Mouse (Mus musculus): ENCODE measurements around the gene Dap3. TPM values are rescaled to one million over a fixed set of nuclear protein-coding genes. Genes with fewer than 3 reads are reported as not detected.
A peak's percentile ranks its signal among the peaks of the same experiment; 100 is the strongest.

Dap3 gene
- polyA plus RNA-seq, 1 experiment, result 86.4 TPM

GRCm38 (mm10) chr3:88949786-88950575 lies 1.0 kb downstream of the Dap3 start:
- no peaks in the 10 kb centered on the region for H3K27me3 ChIP-seq (replicated peaks)
- H3K4me1 ChIP-seq, result peaks cover 52% of the 10 kb centered on the region
- H3K9me3 ChIP-seq, result no peaks in the 10 kb centered on the region
- no peaks in the 10 kb centered on the region for H3K36me3 ChIP-seq (replicated peaks; ENCODE audit: low read length)
- TF ChIP-seq FLI1 (IDR thresholded peaks at IDR 0.05; ENCODE audit: low read length) (no peak), GATA1 (IDR thresholded peaks at IDR 0.05; ENCODE audit: borderline replicate concordance, low read length) (no peak)
- H3K4me3 ChIP-seq (replicated peaks), result peak overlapping the region; percentile 99

GRCm38 (mm10) chr3:88944109-88944508 lies 6.9 kb downstream of the Dap3 start:
- H3K4me1 ChIP-seq, result peaks cover 25% of the 10 kb centered on the region
- H3K27me3 ChIP-seq (replicated peaks), result no peaks in the 10 kb centered on the region
- no peaks in the 10 kb centered on the region for H3K9me3 ChIP-seq
- no peak overlapping the region for H3K4me3 ChIP-seq (replicated peaks)
- H3K36me3 ChIP-seq (replicated peaks; ENCODE audit: low read length), result peaks cover 35% of the 10 kb centered on the region
- TF ChIP-seq FLI1 (IDR thresholded peaks at IDR 0.05; ENCODE audit: low read length) (no peak), GATA1 (IDR thresholded peaks at IDR 0.05; ENCODE audit: borderline replicate concordance, low read length) (no peak)

GRCm38 (mm10) chr3:88942316-88942880 lies 8.6 kb downstream of the Dap3 start:
- TF ChIP-seq GATA1 (IDR thresholded peaks at IDR 0.05; ENCODE audit: borderline replicate concordance, low read length) (no peak), FLI1 (IDR thresholded peaks at IDR 0.05; ENCODE audit: low read length) (no peak)
- no peaks in the 10 kb centered on the region for H3K27me3 ChIP-seq (replicated peaks)
- H3K4me1 ChIP-seq, result peaks cover 28% of the 10 kb centered on the region
- H3K36me3 ChIP-seq (replicated peaks; ENCODE audit: low read length), result peaks cover 51% of the 10 kb centered on the region
- H3K9me3 ChIP-seq, result no peaks in the 10 kb centered on the region
- no peak overlapping the region for H3K4me3 ChIP-seq (replicated peaks)

GRCm38 (mm10) chr3:88939749-88940148 lies 11.2 kb downstream of the Dap3 start:
- Histone ChIP-seq H3K4me1 (peaks cover 19% of the 10 kb centered on the region), H3K27me3 (replicated peaks) (no peaks in the 10 kb centered on the region), H3K36me3 (replicated peaks; ENCODE audit: low read length) (peaks cover 76% of the 10 kb centered on the region), H3K4me3 (replicated peaks) (no peak overlapping the region), H3K9me3 (no peaks in the 10 kb centered on the region)
- no peak for TF ChIP-seq GATA1 (IDR thresholded peaks at IDR 0.05; ENCODE audit: borderline replicate concordance, low read length)
- TF ChIP-seq FLI1 (IDR thresholded peaks at IDR 0.05; ENCODE audit: low read length), result no peak

GRCm38 (mm10) chr3:88939071-88939470 lies 11.9 kb downstream of the Dap3 start:
- Histone ChIP-seq H3K27me3 (replicated peaks) (no peaks in the 10 kb centered on the region), H3K9me3 (no peaks in the 10 kb centered on the region), H3K4me3 (replicated peaks) (no peak overlapping the region), H3K36me3 (replicated peaks; ENCODE audit: low read length) (peaks cover 82% of the 10 kb centered on the region), H3K4me1 (peaks cover 15% of the 10 kb centered on the region)
- TF ChIP-seq FLI1 (IDR thresholded peaks at IDR 0.05; ENCODE audit: low read length), result no peak
- TF ChIP-seq GATA1 (IDR thresholded peaks at IDR 0.05; ENCODE audit: borderline replicate concordance, low read length), result no peak

- Histone ChIP-seq H3K4me3 (replicated peaks) (no peak overlapping the region), H3K4me1 (no peaks in the 10 kb centered on the region), H3K36me3 (replicated peaks; ENCODE audit: low read length) (peaks cover 98% of the 10 kb centered on the region), H3K9me3 (no peaks in the 10 kb centered on the region), H3K27me3 (replicated peaks) (no peaks in the 10 kb centered on the region)
- TF ChIP-seq FLI1 (IDR thresholded peaks at IDR 0.05; ENCODE audit: low read length) (no peak), GATA1 (IDR thresholded peaks at IDR 0.05; ENCODE audit: borderline replicate concordance, low read length) (no peak)
These were observed 21.5 kb downstream of the Dap3 start for GRCm38 (mm10) chr3:88929501-88929900.

- no peaks in the 10 kb centered on the region for H3K27me3 ChIP-seq (replicated peaks)
- no peak overlapping the region for H3K4me3 ChIP-seq (replicated peaks)
- TF ChIP-seq GATA1 (IDR thresholded peaks at IDR 0.05; ENCODE audit: borderline replicate concordance, low read length) (no peak), FLI1 (IDR thresholded peaks at IDR 0.05; ENCODE audit: low read length) (no peak)
- peaks cover 99% of the 10 kb centered on the region for H3K36me3 ChIP-seq (replicated peaks; ENCODE audit: low read length)
- peaks cover 11% of the 10 kb centered on the region for H3K9me3 ChIP-seq
- no peaks in the 10 kb centered on the region for H3K4me1 ChIP-seq
These were observed 25.3 kb downstream of the Dap3 start for GRCm38 (mm10) chr3:88925651-88926050.

GRCm38 (mm10) chr3:88923989-88924591 lies 26.9 kb downstream of the Dap3 start:
- peaks cover 90% of the 10 kb centered on the region for H3K36me3 ChIP-seq (replicated peaks; ENCODE audit: low read length)
- H3K4me1 ChIP-seq, result no peaks in the 10 kb centered on the region
- peaks cover 13% of the 10 kb centered on the region for H3K9me3 ChIP-seq
- TF ChIP-seq FLI1 (IDR thresholded peaks at IDR 0.05; ENCODE audit: low read length), result no peak
- TF ChIP-seq GATA1 (IDR thresholded peaks at IDR 0.05; ENCODE audit: borderline replicate concordance, low read length), result no peak
- H3K4me3 ChIP-seq (replicated peaks), result no peak overlapping the region
- H3K27me3 ChIP-seq (replicated peaks), result no peaks in the 10 kb centered on the region

GRCm38 (mm10) chr3:88921411-88921810 lies 29.6 kb downstream of the Dap3 start:
- TF ChIP-seq FLI1 (IDR thresholded peaks at IDR 0.05; ENCODE audit: low read length), result no peak
- TF ChIP-seq GATA1 (IDR thresholded peaks at IDR 0.05; ENCODE audit: borderline replicate concordance, low read length), result no peak
- Histone ChIP-seq H3K27me3 (replicated peaks) (no peaks in the 10 kb centered on the region), H3K36me3 (replicated peaks; ENCODE audit: low read length) (peaks cover 63% of the 10 kb centered on the region), H3K4me3 (replicated peaks) (no peak overlapping the region), H3K9me3 (peaks cover 13% of the 10 kb centered on the region), H3K4me1 (peaks cover 14% of the 10 kb centered on the region)

- no peak for TF ChIP-seq FLI1 (IDR thresholded peaks at IDR 0.05; ENCODE audit: low read length)
- no peak for TF ChIP-seq GATA1 (IDR thresholded peaks at IDR 0.05; ENCODE audit: borderline replicate concordance, low read length)
- peaks cover 41% of the 10 kb centered on the region for H3K36me3 ChIP-seq (replicated peaks; ENCODE audit: low read length)
- no peak overlapping the region for H3K4me3 ChIP-seq (replicated peaks)
- peaks cover 13% of the 10 kb centered on the region for H3K9me3 ChIP-seq
- peaks cover 23% of the 10 kb centered on the region for H3K4me1 ChIP-seq
- no peaks in the 10 kb centered on the region for H3K27me3 ChIP-seq (replicated peaks)
These were observed 32.0 kb downstream of the Dap3 start for GRCm38 (mm10) chr3:88918981-88919380.
